Mouse (Mus musculus) right cerebral cortex, postnatal 10 days (tissue): ENCODE measurements around the gene Fam129c.

Experiments
- DNase-seq, 2 experiments: peaks; one replicate each; pipeline ENCODE4 v3.0.0; 2021; ENCODE audit warnings: low spot score in 2 of 2

Fam129c gene

GRCm38 (mm10) chr8:71610822-71611651 lies 13.6 kb downstream of the Fam129c start, which contains the start of gene Colgalt1:
Gene Colgalt1, plus strand, starts transcription at chr8:71610998.
- DNase-seq, result peak; percentile 98 to 99

DNA sequence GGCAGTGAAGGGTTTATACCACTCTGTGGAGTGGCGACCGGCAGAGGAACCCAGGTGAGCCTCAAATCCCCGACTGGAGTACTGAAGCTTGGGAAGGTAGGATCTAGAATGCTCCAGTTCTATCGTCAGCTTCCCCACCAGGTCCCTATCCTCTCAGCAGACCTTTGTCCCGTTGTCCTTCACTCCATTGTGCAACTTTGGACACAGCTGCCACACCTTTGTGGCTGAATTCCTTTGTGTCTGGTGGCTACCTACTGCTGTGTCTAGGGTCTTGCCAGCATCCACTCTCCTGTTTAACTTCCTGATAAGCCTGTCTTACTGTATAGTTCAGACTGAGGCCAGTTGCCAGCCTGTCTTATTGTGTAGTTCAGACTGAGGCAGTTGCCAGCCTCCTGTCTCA lies 14.7 kb downstream of the Fam129c start:
- DNase-seq, result no peak

- no peak for DNase-seq
Observed at GRCm38 (mm10) chr8:71613418-71613817, 16.0 kb downstream of the Fam129c start.

- DNase-seq, result no peak
Observed at GRCm38 (mm10) chr8:71619786-71620185, 22.3 kb downstream of the Fam129c start.

DNA sequence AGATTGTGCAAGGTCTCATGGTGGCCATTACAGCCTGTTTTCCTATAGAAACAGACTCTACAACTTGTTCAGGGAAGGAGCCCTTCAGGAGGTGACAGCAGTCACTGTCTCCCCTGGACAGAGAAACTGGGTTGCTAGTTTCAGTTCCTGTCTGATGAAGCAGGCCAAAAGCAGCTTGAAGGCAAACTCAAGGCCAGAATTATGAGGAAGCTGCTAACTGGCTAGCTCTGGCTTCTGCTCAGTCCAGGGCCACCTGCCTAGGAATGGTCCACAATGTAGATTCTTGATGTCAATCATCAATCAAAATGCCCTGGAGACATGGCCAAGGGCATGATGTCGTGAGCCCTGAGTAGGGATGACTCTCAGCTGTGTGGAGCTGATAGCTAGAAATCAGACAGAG lies 27.6 kb downstream of the Fam129c start:
- DNase-seq, result no peak

GRCm38 (mm10) chr8:71626753-71627152 lies 29.3 kb downstream of the Fam129c start:
- no peak for DNase-seq

GRCm38 (mm10) chr8:71627265-71628099 lies 30.0 kb downstream of the Fam129c start:
- DNase-seq, result peak in 1 of 2 experiments; percentile 47

GRCm38 (mm10) chr8:71628396-71629095 lies 31.1 kb downstream of the Fam129c start:
- no peak for DNase-seq

DNA sequence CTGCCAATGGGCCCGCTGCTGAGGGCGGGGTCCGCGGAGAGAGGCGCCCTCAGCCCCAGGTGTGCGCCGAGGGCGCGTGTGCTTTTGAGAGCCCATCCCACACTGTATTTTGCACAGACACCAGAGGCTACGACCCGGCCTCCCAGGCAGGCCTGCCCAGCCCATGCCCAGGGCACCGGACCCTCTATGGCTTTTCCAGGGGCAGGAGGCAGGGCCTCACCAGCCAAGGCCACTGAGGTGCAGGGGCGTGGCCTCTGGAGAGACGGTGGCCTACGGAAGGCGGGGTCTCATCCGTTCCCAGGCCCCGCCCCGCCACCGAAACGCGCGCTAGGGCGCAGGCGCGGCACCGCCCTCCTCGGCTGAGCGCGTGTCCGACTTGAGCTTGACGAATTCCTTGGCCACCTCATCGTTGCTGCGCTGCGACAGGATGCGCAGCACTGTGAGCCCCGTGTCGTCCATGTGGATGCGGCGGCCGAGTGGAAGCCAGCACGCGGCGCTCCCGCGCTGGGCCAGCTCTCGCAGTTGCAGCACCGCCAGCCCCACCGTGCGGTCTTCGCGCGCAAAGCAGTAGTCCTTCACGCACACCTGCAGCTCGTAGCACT lies 31.7 kb downstream of the Fam129c start:
- peak; percentile 94 for DNase-seq

- DNase-seq, result peak; percentile 57 to 68
Observed at GRCm38 (mm10) chr8:71629781-71630212, 32.3 kb downstream of the Fam129c start.

DNA sequence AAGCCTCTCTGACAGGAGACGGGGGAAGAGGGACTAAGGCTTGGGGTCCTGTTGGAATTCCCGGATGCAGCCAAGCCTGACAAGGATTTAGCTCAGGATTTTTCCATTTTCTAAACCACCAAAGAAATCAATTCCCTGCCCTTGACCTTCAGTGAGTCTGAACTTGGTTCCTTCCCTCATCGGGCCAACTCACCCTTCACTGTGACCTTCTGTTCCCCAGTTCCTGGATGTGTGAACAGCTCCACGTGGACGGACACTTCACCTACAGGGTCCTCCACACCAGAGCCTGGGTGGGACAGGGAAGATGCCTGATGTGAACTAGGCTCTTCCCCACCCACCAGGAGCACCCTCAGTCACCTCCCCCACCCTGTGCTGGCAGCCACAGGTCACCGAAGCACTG lies 33.3 kb downstream of the Fam129c start:
- DNase-seq, result no peak

DNA sequence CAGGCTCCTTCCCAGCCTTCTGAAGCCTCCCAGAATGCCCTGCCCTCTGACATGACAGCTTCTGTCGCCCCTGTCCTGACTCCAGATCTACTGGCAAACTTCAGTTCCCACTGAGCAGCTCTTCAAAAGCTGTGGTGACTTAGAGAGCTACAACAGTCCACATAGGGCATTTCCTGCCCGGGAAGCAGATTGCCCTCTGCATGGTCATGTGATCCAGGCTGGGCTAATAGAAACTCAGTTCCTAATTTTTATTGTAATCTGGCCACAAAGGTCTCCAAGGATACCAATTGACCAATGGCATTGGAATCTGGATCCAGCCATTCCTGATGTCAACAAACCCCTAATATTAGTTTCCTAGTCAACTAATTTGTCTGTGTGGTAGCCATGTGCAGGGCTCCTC lies 34.4 kb downstream of the Fam129c start:
- DNase-seq, result no peak

- peak in 1 of 2 experiments; percentile 29 for DNase-seq
Observed at GRCm38 (mm10) chr8:71633164-71633563, 35.7 kb downstream of the Fam129c start.

- DNase-seq, result peak; percentile 62 to 64
Observed at GRCm38 (mm10) chr8:71633981-71634667, 36.7 kb downstream of the Fam129c start.

- peak in 1 of 2 experiments; percentile 48 for DNase-seq
Observed at GRCm38 (mm10) chr8:71637149-71638095, 40.0 kb downstream of the Fam129c start.

- no peak for DNase-seq
Observed at GRCm38 (mm10) chr8:71638321-71638720, 40.9 kb downstream of the Fam129c start.

- no peak for DNase-seq
Observed at GRCm38 (mm10) chr8:71639318-71639717, 41.9 kb downstream of the Fam129c start.

DNA sequence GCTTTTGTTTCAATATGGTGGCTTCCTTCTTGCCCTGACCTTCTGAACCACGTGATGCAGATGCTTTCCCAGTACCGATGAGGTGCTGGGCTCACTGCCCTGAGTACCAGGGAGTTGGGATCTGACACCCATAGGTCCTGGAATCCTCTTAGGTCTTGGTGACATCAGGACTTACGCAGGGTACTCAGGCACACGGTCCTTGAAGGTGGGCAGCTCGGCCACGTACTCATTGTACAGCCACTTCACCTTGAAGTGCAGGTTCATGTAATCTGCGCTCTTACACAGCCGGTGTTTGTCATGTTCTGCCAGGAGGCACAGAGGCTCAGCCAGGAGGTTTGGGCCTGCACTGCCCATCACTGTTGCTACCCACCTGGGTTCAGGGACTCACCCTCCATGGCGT lies 48.1 kb downstream of the Fam129c start:
- no peak for DNase-seq

DNA sequence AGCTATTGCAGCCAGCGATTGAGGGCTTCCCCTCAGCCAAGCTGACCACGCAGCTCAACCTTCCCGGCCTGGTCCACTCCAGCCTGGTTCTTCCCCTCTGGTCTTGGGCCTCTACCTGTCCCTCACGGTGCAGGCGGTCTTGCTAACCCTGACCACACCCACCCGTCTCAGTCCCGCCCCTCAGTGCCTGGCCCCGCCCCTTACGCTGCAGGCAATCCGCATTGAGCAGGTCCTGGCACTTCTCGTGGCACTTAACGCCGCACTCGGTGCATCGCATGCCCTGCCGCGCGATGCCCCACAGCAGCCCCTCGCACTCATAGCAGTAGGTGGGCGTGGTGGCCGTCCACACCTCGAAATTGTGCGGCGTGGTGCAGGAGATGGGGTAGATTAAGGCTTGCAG lies 57.2 kb downstream of the Fam129c start:
- DNase-seq, result peak; percentile 30 to 33
